Mouse (Mus musculus) kidney, postnatal 25 days (tissue): ENCODE data around the gene Gm20388.

Source experiments
- DNase-seq, 2 experiments: peaks; one replicate each; pipeline ENCODE4 v3.0.0; 2021; ENCODE audit warnings: mixed read lengths in 2 of 2

Gm20388 gene

GRCm38 (mm10) chr8:120630031-120630430 lies 719.4 kb downstream of the Gm20388 start:
- DNase-seq, result no peak

GRCm38 (mm10) chr8:120630848-120631247 lies 720.2 kb downstream of the Gm20388 start:
- no peak for DNase-seq

- DNase-seq, result no peak
These were observed 721.1 kb downstream of the Gm20388 start for GRCm38 (mm10) chr8:120631441-120632375.

- no peak for DNase-seq
These were observed 722.5 kb downstream of the Gm20388 start for GRCm38 (mm10) chr8:120632969-120633664.

- DNase-seq, result no peak
These were observed 723.1 kb downstream of the Gm20388 start for GRCm38 (mm10) chr8:120633665-120634271.

- DNase-seq, result peak; percentile 76 to 93
These were observed 723.7 kb downstream of the Gm20388 start for GRCm38 (mm10) chr8:120634329-120634839.

- DNase-seq, result no peak
These were observed 730.6 kb downstream of the Gm20388 start for GRCm38 (mm10) chr8:120641245-120641644.

GRCm38 (mm10) chr8:120642031-120642662 lies 731.5 kb downstream of the Gm20388 start:
- DNase-seq, result no peak

- DNase-seq, result peak; percentile 45 to 70
These were observed 734.0 kb downstream of the Gm20388 start for GRCm38 (mm10) chr8:120644663-120645062.

GRCm38 (mm10) chr8:120647532-120647931 lies 736.9 kb downstream of the Gm20388 start, which contains the start of gene 1190005I06Rik:
Gene 1190005I06Rik, minus strand, starts transcription at chr8:120647632.
- no peak for DNase-seq

GRCm38 (mm10) chr8:120656322-120657052 lies 745.8 kb downstream of the Gm20388 start:
- no peak for DNase-seq

- DNase-seq, result no peak
These were observed 746.8 kb downstream of the Gm20388 start for GRCm38 (mm10) chr8:120657415-120657814.

- no peak for DNase-seq
These were observed 753.9 kb downstream of the Gm20388 start for GRCm38 (mm10) chr8:120664566-120664965.

- DNase-seq, result peak in 1 of 2 experiments; percentile 71
These were observed 755.2 kb downstream of the Gm20388 start for GRCm38 (mm10) chr8:120665726-120666455.

GRCm38 (mm10) chr8:120666807-120667470 lies 756.3 kb downstream of the Gm20388 start:
- no peak for DNase-seq

GRCm38 (mm10) chr8:120667561-120668373 lies 757.1 kb downstream of the Gm20388 start, which contains the start of the genes Gm27021 and Cox4i1:
Gene Gm27021, minus strand, starts transcription at chr8:120668079.
Gene Cox4i1, plus strand, starts transcription at chr8:120668222.
- peak; percentile 96 to 97 for DNase-seq

- DNase-seq, result peak in 1 of 2 experiments; percentile 19
These were observed 757.8 kb downstream of the Gm20388 start, which contains the start of gene Emc8 for GRCm38 (mm10) chr8:120668374-120668905. Gene Emc8, minus strand, starts transcription at chr8:120668573.

- DNase-seq, result no peak
These were observed 761.1 kb downstream of the Gm20388 start for GRCm38 (mm10) chr8:120671775-120672174.
